Mouse (Mus musculus): ENCODE data around the gene Car15. TPM values are rescaled to one million over a fixed set of nuclear protein-coding genes. Genes with fewer than 3 reads are reported as not detected.
A peak's percentile ranks its signal among the peaks of the same experiment; 100 is the strongest.

Gene Car15
- polyA plus RNA-seq, 1 experiment, result 1.3 TPM

GRCm38 (mm10) chr16:17834543-17834942, 3.6 kb downstream of the Car15 start:
- TF ChIP-seq CTCF (IDR thresholded peaks at IDR 0.05; ENCODE audit: low read depth, low read length) (no peak), POLR2A (IDR thresholded peaks at IDR 0.05; ENCODE audit: borderline replicate concordance, low read depth, low read length) (no peak)
- H3K27ac ChIP-seq (ENCODE audit: insufficient read depth, low read depth, low read length), result no peak overlapping the region
- no peaks in the 10 kb centered on the region for H3K4me1 ChIP-seq (ENCODE audit: control insufficient read depth, insufficient read depth, low read length)
- H3K4me3 ChIP-seq (ENCODE audit: insufficient read depth, low read length), result no peak overlapping the region

GRCm38 (mm10) chr16:17833681-17834399, 4.3 kb downstream of the Car15 start:
- TF ChIP-seq POLR2A (IDR thresholded peaks at IDR 0.05; ENCODE audit: borderline replicate concordance, low read depth, low read length), result no peak
- no peak for TF ChIP-seq CTCF (IDR thresholded peaks at IDR 0.05; ENCODE audit: low read depth, low read length)
- Histone ChIP-seq H3K4me3 (ENCODE audit: insufficient read depth, low read length) (peak overlapping the region; percentile 32), H3K4me1 (ENCODE audit: control insufficient read depth, insufficient read depth, low read length) (no peaks in the 10 kb centered on the region), H3K27ac (ENCODE audit: insufficient read depth, low read depth, low read length) (no peak overlapping the region)

GRCm38 (mm10) chr16:17833321-17833680, 4.9 kb downstream of the Car15 start:
- TF ChIP-seq POLR2A (IDR thresholded peaks at IDR 0.05; ENCODE audit: borderline replicate concordance, low read depth, low read length) (no peak), CTCF (IDR thresholded peaks at IDR 0.05; ENCODE audit: low read depth, low read length) (no peak)
- no peak overlapping the region for H3K27ac ChIP-seq (ENCODE audit: insufficient read depth, low read depth, low read length)
- H3K4me3 ChIP-seq (ENCODE audit: insufficient read depth, low read length), result peak overlapping the region; percentile 32
- H3K4me1 ChIP-seq (ENCODE audit: control insufficient read depth, insufficient read depth, low read length), result no peaks in the 10 kb centered on the region

- H3K4me3 ChIP-seq (ENCODE audit: insufficient read depth, low read length), result peak within 1 kb of the TSS; percentile 32
- H3K27ac ChIP-seq (ENCODE audit: insufficient read depth, low read depth, low read length), result no peak within 1 kb of the TSS
- H3K4me1 ChIP-seq (ENCODE audit: control insufficient read depth, insufficient read depth, low read length), result no peaks in the 10 kb centered on the region
- TF ChIP-seq POLR2A (IDR thresholded peaks at IDR 0.05; ENCODE audit: borderline replicate concordance, low read depth, low read length) (no peak), CTCF (IDR thresholded peaks at IDR 0.05; ENCODE audit: low read depth, low read length) (no peak)
Observed at GRCm38 (mm10) chr16:17832821-17833220, 5.3 kb downstream of the Car15 start, which contains the start of gene B830017H08Rik. Gene B830017H08Rik, plus strand, starts transcription at chr16:17833121.

GRCm38 (mm10) chr16:17831781-17832180, 6.4 kb downstream of the Car15 start:
- TF ChIP-seq CTCF (IDR thresholded peaks at IDR 0.05; ENCODE audit: low read depth, low read length), result no peak
- TF ChIP-seq POLR2A (IDR thresholded peaks at IDR 0.05; ENCODE audit: borderline replicate concordance, low read depth, low read length), result no peak
- no peaks in the 10 kb centered on the region for H3K4me1 ChIP-seq (ENCODE audit: control insufficient read depth, insufficient read depth, low read length)
- no peak overlapping the region for H3K27ac ChIP-seq (ENCODE audit: insufficient read depth, low read depth, low read length)
- H3K4me3 ChIP-seq (ENCODE audit: insufficient read depth, low read length), result no peak overlapping the region

- H3K27ac ChIP-seq (ENCODE audit: insufficient read depth, low read depth, low read length), result no peak overlapping the region
- TF ChIP-seq POLR2A (IDR thresholded peaks at IDR 0.05; ENCODE audit: borderline replicate concordance, low read depth, low read length) (no peak), CTCF (IDR thresholded peaks at IDR 0.05; ENCODE audit: low read depth, low read length) (no peak)
- H3K4me3 ChIP-seq (ENCODE audit: insufficient read depth, low read length), result no peak overlapping the region
- H3K4me1 ChIP-seq (ENCODE audit: control insufficient read depth, insufficient read depth, low read length), result no peaks in the 10 kb centered on the region
Observed at GRCm38 (mm10) chr16:17830385-17831178, 7.6 kb downstream of the Car15 start.

GRCm38 (mm10) chr16:17828867-17829266, 9.3 kb downstream of the Car15 start:
- H3K4me1 ChIP-seq (ENCODE audit: control insufficient read depth, insufficient read depth, low read length), result no peaks in the 10 kb centered on the region
- H3K27ac ChIP-seq (ENCODE audit: insufficient read depth, low read depth, low read length), result no peak overlapping the region
- TF ChIP-seq POLR2A (IDR thresholded peaks at IDR 0.05; ENCODE audit: borderline replicate concordance, low read depth, low read length) (no peak), CTCF (IDR thresholded peaks at IDR 0.05; ENCODE audit: low read depth, low read length) (no peak)
- no peak overlapping the region for H3K4me3 ChIP-seq (ENCODE audit: insufficient read depth, low read length)

GRCm38 (mm10) chr16:17828229-17828628, 9.9 kb downstream of the Car15 start:
- H3K4me3 ChIP-seq (ENCODE audit: insufficient read depth, low read length), result no peak overlapping the region
- no peak for TF ChIP-seq POLR2A (IDR thresholded peaks at IDR 0.05; ENCODE audit: borderline replicate concordance, low read depth, low read length)
- no peak for TF ChIP-seq CTCF (IDR thresholded peaks at IDR 0.05; ENCODE audit: low read depth, low read length)
- H3K27ac ChIP-seq (ENCODE audit: insufficient read depth, low read depth, low read length), result no peak overlapping the region
- H3K4me1 ChIP-seq (ENCODE audit: control insufficient read depth, insufficient read depth, low read length), result no peaks in the 10 kb centered on the region

- H3K4me3 ChIP-seq (ENCODE audit: insufficient read depth, low read length), result no peak overlapping the region
- H3K4me1 ChIP-seq (ENCODE audit: control insufficient read depth, insufficient read depth, low read length), result no peaks in the 10 kb centered on the region
Observed at GRCm38 (mm10) chr16:17826500-17826899, 11.7 kb downstream of the Car15 start.

GRCm38 (mm10) chr16:17816528-17816927, 21.6 kb downstream of the Car15 start:
- no peak for TF ChIP-seq CTCF (IDR thresholded peaks at IDR 0.05; ENCODE audit: low read depth, low read length)
- no peak for TF ChIP-seq POLR2A (IDR thresholded peaks at IDR 0.05; ENCODE audit: borderline replicate concordance, low read depth, low read length)
- H3K27ac ChIP-seq (ENCODE audit: insufficient read depth, low read depth, low read length), result no peak overlapping the region
- no peaks in the 10 kb centered on the region for H3K4me1 ChIP-seq (ENCODE audit: control insufficient read depth, insufficient read depth, low read length)
- no peak overlapping the region for H3K4me3 ChIP-seq (ENCODE audit: insufficient read depth, low read length)

More at GRCm38 (mm10) chr16:17826500-17826899, 11.7 kb downstream of the Car15 start:
- H3K27ac ChIP-seq (ENCODE audit: insufficient read depth, low read depth, low read length), result no peak overlapping the region
- no peak for TF ChIP-seq CTCF (IDR thresholded peaks at IDR 0.05; ENCODE audit: low read depth, low read length)
- no peak for TF ChIP-seq POLR2A (IDR thresholded peaks at IDR 0.05; ENCODE audit: borderline replicate concordance, low read depth, low read length)

All from bone marrow macrophage, adult 2 months (primary cell).